Mouse (Mus musculus) C2C12 (cell line): ENCODE measurements around the gene Rad51. TPM values are rescaled to one million over a fixed set of nuclear protein-coding genes. Genes with fewer than 3 reads are reported as not detected.
A peak's percentile ranks its signal among the peaks of the same experiment; 100 is the strongest.

ENCODE experiments used
- H3K27me3 ChIP-seq: one replicate; pipeline ENCODE4 v1.6.1; 2011; ENCODE audit not compliant: control insufficient read depth, insufficient read depth, insufficient read length
- H3K36me3 ChIP-seq: one replicate; pipeline ENCODE4 v1.6.1; 2011; ENCODE audit not compliant: control insufficient read depth, insufficient read depth
- H3K4me3 ChIP-seq: one replicate; pipeline ENCODE4 v1.5.1; 2011; ENCODE audit warnings: mild to moderate bottlenecking, control low read depth; ENCODE audit not compliant: poor library complexity, insufficient read depth, severe bottlenecking
- H3K79me2 ChIP-seq: one replicate; pipeline ENCODE4 v1.6.1; 2011; ENCODE audit not compliant: control insufficient read depth, insufficient read depth
- H3K79me3 ChIP-seq: one replicate; pipeline ENCODE4 v1.6.1; 2011; ENCODE audit warnings: low read depth, control low read depth
- H3ac ChIP-seq: one replicate; pipeline ENCODE3; 2011; ENCODE audit warnings: low read depth; ENCODE audit not compliant: control insufficient read depth, insufficient read length
- CEBPB ChIP-seq: IDR thresholded peaks from one replicate; pipeline ENCODE4 v1.6.1; 2011; ENCODE audit warnings: low read depth, mild to moderate bottlenecking, control low read depth, moderate library complexity
- CTCF ChIP-seq: IDR thresholded peaks from one replicate; pipeline ENCODE4 v1.5.1; 2011; ENCODE audit not compliant: control insufficient read depth, insufficient read depth, insufficient read length
- FOSL1 ChIP-seq: IDR thresholded peaks from one replicate; pipeline ENCODE4 v1.8.0; 2011; ENCODE audit warnings: mild to moderate bottlenecking, low read length; ENCODE audit not compliant: poor library complexity, insufficient read depth, severe bottlenecking
- MAX ChIP-seq: IDR thresholded peaks from one replicate; pipeline ENCODE4 v1.6.1; 2011; ENCODE audit warnings: mild to moderate bottlenecking, control low read depth
- MYOD1 ChIP-seq: IDR thresholded peaks from one replicate; pipeline ENCODE4 v1.6.1; 2011; ENCODE audit warnings: low read depth; ENCODE audit not compliant: control insufficient read depth, insufficient read length
- MYOG ChIP-seq: IDR thresholded peaks from one replicate; pipeline ENCODE4 v1.6.1; 2011; ENCODE audit not compliant: control insufficient read depth, insufficient read length; ENCODE audit errors: extremely low read depth
- USF1 ChIP-seq: IDR thresholded peaks from one replicate; pipeline ENCODE4 v1.6.1; 2011; ENCODE audit warnings: low read depth, mild to moderate bottlenecking, control low read depth, moderate library complexity
- polyA plus RNA-seq: library from polyadenylated mRNA; unstranded; fragments of >200 nt; fragmentation: generic; extraction: Trizol; gene quantifications from one replicate; pipeline ENCODE4 v1.2.1, GENCODE M21; 2012; ENCODE audit warnings: missing spikeins

The Rad51 gene
- polyA plus RNA-seq, 1 experiment, result 28.6 TPM

- no peak for TF ChIP-seq CTCF
- peak; percentile 90 for TF ChIP-seq MAX
- Histone ChIP-seq H3K4me3 (peak within 1 kb of the TSS; percentile 97), H3K36me3 (peaks cover 25% of the 10 kb centered on the region), H3ac (peak within 1 kb of the TSS; percentile 86), H3K27me3 (no peaks in the 10 kb centered on the region), H3K79me3 (peaks cover 12% of the 10 kb centered on the region), H3K79me2 (peaks cover 34% of the 10 kb centered on the region)
Observed at GRCm38 (mm10) chr2:119156681-119157572, 44.3 kb downstream of the Rad51 start, which contains the start of gene Rmdn3. TSS of gene Rmdn3 (minus strand) at chr2:119157034.

GRCm38 (mm10) chr2:119157836-119158235, 45.2 kb downstream of the Rad51 start:
- Histone ChIP-seq H3K79me3 (peaks cover 12% of the 10 kb centered on the region), H3ac (no peak overlapping the region), H3K36me3 (peaks cover 16% of the 10 kb centered on the region), H3K79me2 (peaks cover 34% of the 10 kb centered on the region), H3K27me3 (no peaks in the 10 kb centered on the region), H3K4me3 (no peak overlapping the region)
- TF ChIP-seq MYOG (no peak), MAX (no peak), CEBPB (no peak), CTCF (no peak), MYOD1 (no peak), USF1 (no peak), FOSL1 (no peak)

GRCm38 (mm10) chr2:119161247-119161646, 48.7 kb downstream of the Rad51 start:
- Histone ChIP-seq H3K36me3 (no peaks in the 10 kb centered on the region), H3K4me3 (no peak overlapping the region), H3K27me3 (no peaks in the 10 kb centered on the region), H3ac (no peak overlapping the region), H3K79me2 (peaks cover 4% of the 10 kb centered on the region), H3K79me3 (peaks cover 1% of the 10 kb centered on the region)
- TF ChIP-seq CTCF, result no peak
- no peak for TF ChIP-seq USF1
- TF ChIP-seq MYOG, result no peak
- no peak for TF ChIP-seq CEBPB
- TF ChIP-seq MAX, result no peak
- TF ChIP-seq MYOD1, result no peak
- TF ChIP-seq FOSL1, result no peak

DNA sequence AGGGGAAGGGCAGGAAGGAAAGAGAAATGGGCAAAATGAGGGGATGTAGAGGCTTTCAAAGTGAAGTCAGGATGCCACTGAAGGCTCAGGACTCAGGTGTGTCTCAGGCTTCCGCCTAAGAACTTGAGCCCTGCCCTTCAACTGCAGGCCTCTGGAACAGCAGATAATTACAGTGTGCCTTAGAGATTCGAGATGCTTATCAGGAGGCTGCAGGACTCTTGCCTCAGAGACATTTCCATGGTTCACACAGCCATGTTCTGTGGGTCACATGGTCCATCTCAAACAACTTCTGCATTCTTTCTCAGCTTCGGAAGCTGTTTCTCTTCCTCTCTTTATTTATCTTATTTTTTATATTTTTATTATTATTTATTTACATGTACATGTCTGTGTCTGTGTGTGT, 50.5 kb downstream of the Rad51 start:
- H3K79me3 ChIP-seq, result no peaks in the 10 kb centered on the region
- TF ChIP-seq CEBPB, result no peak
- TF ChIP-seq MAX, result no peak
- no peak for TF ChIP-seq MYOG
- TF ChIP-seq USF1, result no peak
- TF ChIP-seq FOSL1, result no peak
- TF ChIP-seq CTCF, result no peak
- TF ChIP-seq MYOD1, result no peak
- no peaks in the 10 kb centered on the region for H3K27me3 ChIP-seq

GRCm38 (mm10) chr2:119163999-119164398, 51.4 kb downstream of the Rad51 start:
- Histone ChIP-seq H3ac (no peak overlapping the region), H3K79me2 (no peaks in the 10 kb centered on the region), H3K36me3 (no peaks in the 10 kb centered on the region), H3K4me3 (no peak overlapping the region), H3K79me3 (no peaks in the 10 kb centered on the region), H3K27me3 (no peaks in the 10 kb centered on the region)
- no peak for TF ChIP-seq USF1
- no peak for TF ChIP-seq MAX
- no peak for TF ChIP-seq FOSL1
- no peak for TF ChIP-seq MYOD1
- no peak for TF ChIP-seq MYOG
- no peak for TF ChIP-seq CTCF
- no peak for TF ChIP-seq CEBPB

More for the DNA sequence above, 50.5 kb downstream of the Rad51 start:
- Histone ChIP-seq H3ac (no peak overlapping the region), H3K79me2 (no peaks in the 10 kb centered on the region), H3K4me3 (no peak overlapping the region), H3K36me3 (no peaks in the 10 kb centered on the region)

GRCm38 (mm10) chr2:119165401-119165800, 52.8 kb downstream of the Rad51 start:
- Histone ChIP-seq H3K79me2 (no peaks in the 10 kb centered on the region), H3K79me3 (no peaks in the 10 kb centered on the region), H3ac (no peak overlapping the region), H3K36me3 (no peaks in the 10 kb centered on the region), H3K27me3 (no peaks in the 10 kb centered on the region), H3K4me3 (no peak overlapping the region)
- TF ChIP-seq FOSL1, result no peak
- no peak for TF ChIP-seq MYOD1
- no peak for TF ChIP-seq MYOG
